Mouse (Mus musculus) colon, adult 2 months (tissue): ENCODE data around the gene Psap. TPM values are rescaled to one million over a fixed set of nuclear protein-coding genes. Genes with fewer than 3 reads are reported as not detected.

Experiments
- polyA plus RNA-seq: library from polyadenylated mRNA; depleted of rRNA; stranded (reverse); fragments of >200 nt; gene quantifications from 2 replicates; pipeline ENCODE4 v1.2.3, GENCODE M21; 2012; rRNA removed

Gene Psap
- 796 and 837 TPM in 2 replicates for polyA plus RNA-seq

DNA sequence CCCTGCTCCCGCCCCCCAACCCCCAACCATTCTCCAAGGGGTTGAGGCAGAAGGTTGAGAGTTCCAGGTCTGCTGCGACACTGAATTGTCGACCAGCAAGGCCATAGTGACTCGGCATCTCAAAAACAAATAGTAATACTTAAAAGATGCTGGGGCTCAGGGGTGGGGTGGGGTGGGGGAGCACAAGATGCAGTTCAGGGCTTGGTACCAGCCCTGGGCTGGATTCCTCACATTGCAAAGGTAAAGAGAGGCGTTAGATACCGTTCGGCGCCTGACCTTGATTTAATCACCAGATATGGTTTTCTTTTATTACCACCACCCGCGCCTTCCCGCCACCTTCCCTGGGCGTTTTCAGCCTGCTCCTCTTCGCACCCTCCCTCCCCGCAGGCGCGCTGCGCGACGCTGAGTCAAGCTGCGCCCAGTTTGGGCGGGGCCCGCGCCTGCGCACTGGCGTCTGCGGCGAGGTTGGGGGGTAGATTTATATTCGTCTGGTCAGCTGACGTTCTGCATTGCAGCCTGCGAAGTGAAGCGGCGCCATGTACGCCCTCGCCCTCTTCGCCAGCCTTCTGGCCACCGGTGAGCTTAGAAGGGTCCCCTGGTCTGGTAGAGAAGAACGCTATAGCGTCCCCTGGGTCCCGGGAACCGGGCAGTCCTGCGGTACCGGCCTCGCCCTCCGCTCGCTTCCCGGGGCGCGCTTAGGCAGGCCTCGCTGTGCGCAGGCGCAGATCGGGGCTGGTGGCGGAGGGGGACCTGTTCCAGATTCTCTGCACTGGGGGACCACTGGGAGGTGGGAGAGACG, at the start of gene Psap:
Psap (plus strand) TSS at position 421 of the 799 bp plus-strand sequence.

DNA sequence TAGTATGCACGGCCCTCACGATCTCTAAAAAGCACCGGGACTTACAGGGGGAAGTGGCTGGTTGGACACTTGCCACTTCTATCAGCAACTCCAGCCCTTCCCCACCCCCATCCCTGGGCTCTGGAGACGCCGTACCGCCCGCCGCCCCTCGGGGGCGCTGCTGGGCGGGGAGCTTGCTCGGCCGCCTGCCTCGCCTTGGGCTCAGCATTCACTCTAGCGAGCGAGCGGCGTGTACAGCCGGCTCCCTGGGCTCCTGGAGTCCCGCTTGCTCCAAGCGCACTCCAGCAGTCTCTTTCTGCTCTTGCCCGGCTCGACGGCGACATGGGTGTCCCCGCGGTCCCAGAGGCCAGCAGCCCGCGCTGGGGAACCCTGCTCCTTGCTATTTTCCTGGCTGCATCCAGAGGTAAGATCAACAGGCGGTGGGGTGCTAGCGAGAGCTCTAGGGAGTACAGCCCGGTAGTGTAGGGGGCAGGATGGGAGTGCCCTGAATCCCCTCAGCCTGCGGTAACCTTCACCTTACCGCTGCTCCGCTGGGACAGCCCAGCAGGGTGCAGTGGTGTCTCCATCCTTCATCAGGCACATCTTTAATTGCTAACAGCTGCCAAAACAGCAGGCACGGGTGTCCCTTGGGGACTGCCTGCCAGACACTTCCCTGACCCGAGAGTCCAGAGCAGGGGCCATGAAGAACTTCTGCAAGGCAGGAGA, 69.4 kb downstream of the Psap start, which contains the start of gene Vsir:
Vsir (plus strand) TSS at position 151 of the 705 bp plus-strand sequence.

Other genes with a start within 250 kb of the Psap start
- 4.9 and 6.6 TPM in 2 replicates for gene Spock2, start 171.4 kb upstream of the Psap start, polyA plus RNA-seq
- gene Chst3, start 58.4 kb upstream of the Psap start, polyA plus RNA-seq: 1.7 and 1.9 TPM in 2 replicates
- gene Vsir, start 69.2 kb downstream of the Psap start, polyA plus RNA-seq: 31.4 and 33.4 TPM in 2 replicates
- 0.32 and 1.4 TPM in 2 replicates for gene Gm17455, start 122.1 kb downstream of the Psap start, polyA plus RNA-seq